9 mouse cellular contexts compared by ENCODE assay signal in genomic region chr4:150663192-150663591, GRCm38 (mm10). TPM values are rescaled to one million over a fixed set of nuclear protein-coding genes. Genes with fewer than 3 reads are reported as not detected.
DNase-seq lines count a peak whose midpoint lies in the region; ATAC-seq and TF ChIP-seq lines count a peak whose summit lies in the region.
"Had no signal": no experiment of that assay in that cellular context is flagged by ENCODE, and none has a peak within 500 bp of the region (broad histone marks: within the 10 kb centered on the region; RNA-seq: fewer than 3 reads in every experiment).

No protein-coding gene starts in this region.

- no peak overlapping the region for H3K4me3 ChIP-seq in midbrain, embryonic 14.5 days (replicated peaks; ENCODE audit: low read depth, low read length)
- no peak overlapping the region for H3K4me3 ChIP-seq in midbrain, embryonic 15.5 days
- H3K4me3 ChIP-seq in embryonic facial prominence, embryonic 10.5 days, result no peak overlapping the region
- H3K4me3 ChIP-seq in midbrain, postnatal 0 days (ENCODE audit: low read depth, low read length), result no peak overlapping the region
- H3K4me3 ChIP-seq: limb, embryonic 12.5 days had no signal

- no peaks in the 10 kb centered on the region for H3K9me3 ChIP-seq in midbrain, embryonic 14.5 days (ENCODE audit: control insufficient read depth, low read length)
- H3K9me3 ChIP-seq in midbrain, embryonic 15.5 days, result no peaks in the 10 kb centered on the region
- H3K9me3 ChIP-seq in embryonic facial prominence, embryonic 10.5 days, result no peaks in the 10 kb centered on the region
- no peaks in the 10 kb centered on the region for H3K9me3 ChIP-seq in midbrain, postnatal 0 days (ENCODE audit: low read length)
- H3K9me3 ChIP-seq: limb, embryonic 12.5 days had no signal

- no peaks in the 10 kb centered on the region for H3K27me3 ChIP-seq in midbrain, embryonic 14.5 days (ENCODE audit: control insufficient read depth, insufficient read depth, low read length)
- H3K27me3 ChIP-seq in midbrain, embryonic 15.5 days (replicated peaks), result no peaks in the 10 kb centered on the region
- H3K27me3 ChIP-seq in embryonic facial prominence, embryonic 10.5 days (replicated peaks; ENCODE audit: low read depth, poor library complexity, severe bottlenecking), result peaks cover 26% of the 10 kb centered on the region
- H3K27me3 ChIP-seq in midbrain, postnatal 0 days (ENCODE audit: insufficient read depth, low read length), result no peaks in the 10 kb centered on the region
- H3K27me3 ChIP-seq: limb, embryonic 12.5 days had no signal

- no peak overlapping the region for H3K27ac ChIP-seq in midbrain, embryonic 14.5 days (replicated peaks; ENCODE audit: low read depth, low read length)
- no peak overlapping the region for H3K27ac ChIP-seq in midbrain, embryonic 15.5 days
- H3K27ac ChIP-seq in embryonic facial prominence, embryonic 10.5 days (replicated peaks), result no peak overlapping the region
- no peak overlapping the region for H3K27ac ChIP-seq in midbrain, postnatal 0 days (ENCODE audit: low read depth, low read length)
- H3K27ac ChIP-seq: limb, embryonic 12.5 days had no signal

- H3K4me2 ChIP-seq in midbrain, embryonic 14.5 days (ENCODE audit: low read length), result no peak overlapping the region
- H3K4me2 ChIP-seq in midbrain, embryonic 15.5 days, result no peak overlapping the region
- H3K4me2 ChIP-seq in midbrain, postnatal 0 days (ENCODE audit: low read depth, low read length, poor library complexity, severe bottlenecking), result no peak overlapping the region
- H3K4me2 ChIP-seq: limb, embryonic 12.5 days had no signal

- peak; percentile 71 for TF ChIP-seq CTCF in midbrain, postnatal 0 days (IDR thresholded peaks at IDR 0.05)

- no peak overlapping the region for H3K9ac ChIP-seq in midbrain, embryonic 14.5 days (replicated peaks; ENCODE audit: low read length)
- H3K9ac ChIP-seq in midbrain, embryonic 15.5 days, result no peak overlapping the region
- H3K9ac ChIP-seq in midbrain, postnatal 0 days (replicated peaks; ENCODE audit: low read length, poor library complexity, severe bottlenecking), result no peak overlapping the region
- H3K9ac ChIP-seq: limb, embryonic 12.5 days had no signal

- no peak for ATAC-seq in midbrain, embryonic 14.5 days (ENCODE audit: low FRiP score, low TSS enrichment)
- no peak for ATAC-seq in midbrain, embryonic 15.5 days (replicated peaks)
- no peak for ATAC-seq in midbrain, postnatal 0 days (ENCODE audit: low FRiP score)

- WGBS in midbrain, embryonic 14.5 days, result 59% methylated on average over 12 of the region's 12 CpGs
- 57% methylated on average over 12 of the region's 12 CpGs for WGBS in midbrain, embryonic 15.5 days
- WGBS in embryonic facial prominence, embryonic 10.5 days, result 59% methylated on average over 12 of the region's 12 CpGs
- WGBS in midbrain, postnatal 0 days, result 60% methylated on average over 12 of the region's 12 CpGs

- no peaks in the 10 kb centered on the region for H3K36me3 ChIP-seq in midbrain, embryonic 14.5 days (ENCODE audit: control insufficient read depth, insufficient read depth, low read length)
- H3K36me3 ChIP-seq in midbrain, embryonic 15.5 days (replicated peaks), result no peaks in the 10 kb centered on the region
- H3K36me3 ChIP-seq in embryonic facial prominence, embryonic 10.5 days (replicated peaks), result no peaks in the 10 kb centered on the region
- H3K36me3 ChIP-seq in midbrain, postnatal 0 days (ENCODE audit: insufficient read depth, low read length), result no peaks in the 10 kb centered on the region
- H3K36me3 ChIP-seq: limb, embryonic 12.5 days had no signal

- DNase-seq in gastrocnemius, adult 18-20 months (ENCODE audit: low spot score), result peak; percentile 22
- DNase-seq in gastrocnemius, adult 8-10 months (ENCODE audit: low spot score in 2 of 2), result no peak
- peak; percentile 54 for DNase-seq in midbrain, embryonic 14.5 days
- peak; percentile 65 for DNase-seq in embryonic facial prominence, embryonic 10.5 days (ENCODE audit: low spot score)
- DNase-seq in midbrain, postnatal 0 days (ENCODE audit: low spot score), result peak; percentile 51
- no peak for DNase-seq in urinary bladder, postnatal 10 days (ENCODE audit: low spot score)
- no peak for DNase-seq in ovary, postnatal 10 days (ENCODE audit: low spot score)

- H3K4me1 ChIP-seq in midbrain, embryonic 14.5 days (ENCODE audit: control insufficient read depth, insufficient read depth, low read length), result no peaks in the 10 kb centered on the region
- H3K4me1 ChIP-seq in midbrain, embryonic 15.5 days, result peaks cover 11% of the 10 kb centered on the region
- H3K4me1 ChIP-seq in embryonic facial prominence, embryonic 10.5 days, result peaks cover 19% of the 10 kb centered on the region
- H3K4me1 ChIP-seq in midbrain, postnatal 0 days (ENCODE audit: insufficient read depth, low read length), result no peaks in the 10 kb centered on the region

RNA-seq across cellular contexts. Expression of gene Slc45a1, which starts 11.2 kb away (rescaled TPM):
- not detected for total RNA-seq in gastrocnemius, adult 18-20 months (2021)
- total RNA-seq in gastrocnemius, adult 8-10 months (2022), result not detected
- 28.0 and 29.3 TPM in 2 replicates for polyA plus RNA-seq in midbrain, embryonic 14.5 days (2014; fragmentation: Nextera tagmentation; extraction: Ambion mirVana)
- polyA plus RNA-seq in midbrain, embryonic 15.5 days (2015; fragmentation: Nextera tagmentation; extraction: Ambion mirVana), result 36.3 and 38.0 TPM in 2 replicates
- polyA plus RNA-seq in embryonic facial prominence, embryonic 10.5 days (2016; fragmentation: Nextera tagmentation; extraction: Ambion mirVana), result 1.4 and 1.7 TPM in 2 replicates
- 49.1 and 51.1 TPM in 2 replicates for total RNA-seq in midbrain, postnatal 0 days (2014; rRNA removed)
- 54.8 and 58.4 TPM in 2 replicates for polyA plus RNA-seq in midbrain, postnatal 0 days (2015; fragmentation: Nextera tagmentation; extraction: Ambion mirVana)

Comparison
In these comparisons a context has a peak if more than half of its experiments do, and no peak if none do; other contexts are left out.
1. DNase-seq: peak in gastrocnemius, adult 18-20 months (single experiment), midbrain, embryonic 14.5 days (single experiment), embryonic facial prominence, embryonic 10.5 days (single experiment) and midbrain, postnatal 0 days (single experiment); none in gastrocnemius, adult 8-10 months (0 of 2), urinary bladder, postnatal 10 days (single experiment) and ovary, postnatal 10 days (single experiment).
2. RNA of gene Slc45a1, which starts 11.2 kb away (polyA plus RNA-seq): 54.8 to 58.4 TPM in midbrain, postnatal 0 days, 36.3 to 38.0 TPM in midbrain, embryonic 15.5 days and 28.0 to 29.3 TPM in midbrain, embryonic 14.5 days; 1.4 to 1.7 TPM in embryonic facial prominence, embryonic 10.5 days; every median in the first group is over 10 times any median in the second.